Mouse (Mus musculus) kidney, embryonic 14.5 days (tissue): Measurements from ENCODE around the gene Prdm11. TPM values are rescaled to one million over a fixed set of nuclear protein-coding genes. Genes with fewer than 3 reads are reported as not detected.

Experiments
- ATAC-seq: fragments of 200-750 bp; cut with Nextera tagmentation; 2 replicates; pipeline ENCODE4 v1.8.0; 2017; ENCODE audit warnings: moderate number of reproducible peaks, mild to moderate bottlenecking, moderate TSS enrichment, moderate library complexity; ENCODE audit not compliant: low FRiP score, low TSS enrichment
- H3K27ac ChIP-seq: fragments of 300-500 bp; sonication (generic); 2 replicates; pipeline ENCODE4 v1.5.1; 2014; ENCODE audit warnings: low read depth, mild to moderate bottlenecking, low read length, moderate library complexity, mixed read lengths
- H3K27me3 ChIP-seq: fragments of 300-500 bp; sonication (generic); 2 replicates; pipeline ENCODE4 v1.6.1; 2014; ENCODE audit warnings: mild to moderate bottlenecking, low read length; ENCODE audit not compliant: control insufficient read depth, insufficient read depth
- H3K36me3 ChIP-seq: fragments of 300-500 bp; sonication (generic); 2 replicates; pipeline ENCODE4 v1.6.1; 2014; ENCODE audit warnings: low read length, mixed read lengths; ENCODE audit not compliant: control insufficient read depth, insufficient read depth
- H3K4me1 ChIP-seq: fragments of 300-500 bp; sonication (generic); 2 replicates; pipeline ENCODE4 v1.6.1; 2014; ENCODE audit warnings: low read length, mixed read lengths; ENCODE audit not compliant: control insufficient read depth, insufficient read depth
- H3K4me2 ChIP-seq: fragments of 300-500 bp; sonication (generic); replicated peaks from 2 replicates; pipeline ENCODE4 v1.6.1; 2014; ENCODE audit warnings: low read depth, mild to moderate bottlenecking, low read length
- H3K4me3 ChIP-seq: fragments of 300-500 bp; sonication (generic); 2 replicates; pipeline ENCODE4 v1.5.1; 2014; ENCODE audit warnings: mild to moderate bottlenecking, low read length
- H3K9ac ChIP-seq: fragments of 300-500 bp; sonication (generic); 2 replicates; pipeline ENCODE4 v1.6.1; 2014; ENCODE audit warnings: low read depth, mild to moderate bottlenecking, low read length, moderate library complexity
- H3K9me3 ChIP-seq: fragments of 300-500 bp; sonication (generic); 2 replicates; pipeline ENCODE4 v1.6.1; 2016; ENCODE audit warnings: low read length; ENCODE audit not compliant: control insufficient read depth
- WGBS: fragments of 180-500 bp; shearing (Covaris S2); extraction: QIAGEN DNeasy Blood & Tissue Kit; methylation state at CpG from one replicate; pipeline ENCODE4 v1.1.7; 2014; 5-methylcytosine and 5-hydroxymethylcytosine counted together
- polyA plus RNA-seq: library from polyadenylated mRNA; unstranded; fragments of >200 nt; fragmentation: Nextera tagmentation; extraction: Ambion mirVana; gene quantifications from 2 replicates; pipeline ENCODE4 v1.2.1, GENCODE M21; 2014

Gene Prdm11
- polyA plus RNA-seq, 1 experiment from 2014 or later: 4.3 TPM

DNA sequence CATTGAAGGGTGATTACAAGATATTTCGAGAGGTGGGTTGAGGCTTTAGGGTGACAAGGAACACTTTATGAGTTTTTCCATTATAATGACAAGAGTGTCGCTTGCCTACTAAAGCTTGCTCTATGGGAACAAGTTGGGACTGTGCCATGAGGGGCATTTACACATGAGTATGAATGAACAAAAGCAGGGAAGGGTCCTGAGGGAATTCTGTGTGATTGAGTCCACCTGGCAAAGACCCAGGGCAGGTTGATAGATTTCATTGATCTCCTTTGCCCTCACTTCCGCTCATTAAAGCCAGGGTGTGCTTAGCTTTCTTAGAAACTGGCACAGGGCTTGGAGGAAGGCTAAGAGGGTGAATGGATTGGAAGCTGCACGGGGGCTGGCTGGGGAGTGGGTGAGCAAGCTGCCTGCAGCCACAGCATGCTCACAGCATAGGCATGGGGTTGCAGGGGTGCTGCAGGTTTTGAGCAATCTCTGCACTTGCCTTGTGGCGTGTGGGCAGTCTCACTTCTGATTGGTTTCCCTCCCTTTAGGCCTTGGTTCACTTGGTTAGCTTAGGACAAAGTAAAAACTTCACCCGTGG is 121.2 kb downstream of the Prdm11 start:
- Histone ChIP-seq H3K27me3 (no peaks in the 10 kb centered on the region), H3K4me1 (no peaks in the 10 kb centered on the region), H3K27ac (no peak overlapping the region), H3K9me3 (no peaks in the 10 kb centered on the region), H3K4me3 (no peak overlapping the region), H3K9ac (no peak overlapping the region), H3K36me3 (no peaks in the 10 kb centered on the region), H3K4me2 (no peak overlapping the region)
- no peak for ATAC-seq
- 77% methylated on average over 6 of the region's 6 CpGs for WGBS

DNA sequence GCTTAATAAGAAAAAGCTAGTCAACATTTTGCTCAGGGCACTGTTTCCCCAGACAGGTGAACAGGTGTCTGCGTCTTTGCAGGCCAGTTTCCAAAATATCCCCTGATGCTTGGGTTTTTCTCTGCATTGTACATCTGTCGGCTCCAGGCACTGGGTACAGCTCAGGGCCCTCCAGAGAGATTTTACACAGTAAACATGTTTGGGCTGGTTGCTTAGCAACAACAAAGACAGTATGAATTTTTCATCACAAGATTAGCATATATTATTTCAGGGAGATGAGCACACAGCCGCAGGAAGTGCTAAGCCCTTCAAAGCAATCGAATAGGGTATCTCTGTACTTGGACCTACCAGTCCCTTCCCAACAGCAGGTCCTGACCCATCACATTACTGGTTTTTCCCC is 125.3 kb downstream of the Prdm11 start:
- Histone ChIP-seq H3K36me3 (no peaks in the 10 kb centered on the region), H3K9me3 (no peaks in the 10 kb centered on the region), H3K9ac (no peak overlapping the region), H3K27ac (no peak overlapping the region), H3K4me3 (no peak overlapping the region), H3K4me1 (peaks cover 23% of the 10 kb centered on the region), H3K27me3 (no peaks in the 10 kb centered on the region), H3K4me2 (no peak overlapping the region)
- ATAC-seq: no peak
- 91% methylated on average over 4 of the region's 4 CpGs for WGBS

DNA sequence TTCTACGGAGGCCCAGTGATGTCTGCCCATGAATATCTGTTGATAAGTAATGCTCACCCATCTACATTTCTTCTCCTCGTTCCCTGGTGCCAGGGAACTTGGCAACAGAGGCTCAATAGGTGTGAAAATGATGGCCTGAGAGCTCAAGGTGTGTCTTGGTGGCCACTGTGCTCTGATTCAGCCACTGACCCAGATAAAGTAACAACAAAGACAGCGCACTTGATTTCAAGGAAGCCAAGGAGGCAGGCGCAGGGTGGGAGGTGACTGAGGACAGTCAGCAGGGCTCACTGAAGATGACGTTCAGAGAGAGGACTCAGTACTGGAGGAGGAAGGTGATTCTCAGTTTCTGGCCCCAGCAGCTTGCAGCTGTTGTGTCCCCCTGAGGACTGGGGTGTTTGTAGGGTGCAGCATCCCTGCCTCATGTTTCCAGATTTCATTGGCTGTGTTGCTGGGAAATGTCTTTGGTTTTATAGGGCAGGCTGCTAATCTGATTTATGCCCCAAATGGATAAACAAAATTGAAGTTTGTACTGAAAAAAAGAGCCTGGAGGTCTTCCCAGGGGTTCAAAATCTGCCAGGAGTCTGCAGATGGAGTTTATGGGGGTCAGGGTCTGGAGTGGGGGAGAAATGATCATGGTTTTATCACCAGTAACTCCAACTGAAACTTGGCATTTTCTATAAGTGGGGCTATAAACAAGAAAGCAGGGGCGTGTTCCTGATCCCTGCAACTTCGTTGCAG is 128.4 kb downstream of the Prdm11 start:
- no peak overlapping the region for H3K9ac ChIP-seq
- peak; percentile 30; the same call in 1 of the 2 replicates for ATAC-seq
- H3K27me3 ChIP-seq: peaks cover 15% of the 10 kb centered on the region
- no peak overlapping the region; the same call in 1 of the 2 replicates for H3K4me2 ChIP-seq
- no peaks in the 10 kb centered on the region for H3K9me3 ChIP-seq
- no peak overlapping the region for H3K4me3 ChIP-seq
- peaks cover 31% of the 10 kb centered on the region for H3K4me1 ChIP-seq
- H3K36me3 ChIP-seq: no peaks in the 10 kb centered on the region
- no peak overlapping the region; the same call in 1 of the 2 replicates for H3K27ac ChIP-seq
- 25% methylated on average over 7 of the region's 7 CpGs for WGBS

GRCm38 (mm10) chr2:92915659-92916631 is 130.0 kb downstream of the Prdm11 start:
- Histone ChIP-seq H3K9ac (no peak overlapping the region; the same call in 1 of the 2 replicates), H3K36me3 (no peaks in the 10 kb centered on the region), H3K27me3 (peaks cover 15% of the 10 kb centered on the region), H3K27ac (no peak overlapping the region), H3K4me3 (peak overlapping the region; percentile 41), H3K4me2 (peak overlapping the region; percentile 60), H3K9me3 (no peaks in the 10 kb centered on the region), H3K4me1 (peaks cover 31% of the 10 kb centered on the region)
- WGBS: 19% methylated on average over 8 of the region's 10 CpGs
- no peak for ATAC-seq

Other genes starting within 250 kb of the Prdm11 start
- gene Syt13, start 131.1 kb downstream of the Prdm11 start, polyA plus RNA-seq: 2.6 and 4.6 TPM in 2 replicates
- 26.4 and 46.6 TPM in 2 replicates for gene Trp53i11, start 141.4 kb upstream of the Prdm11 start, polyA plus RNA-seq